Mouse (Mus musculus) lung, embryonic 15.5 days (tissue): ENCODE data around the gene Cdk5rap2. TPM values are rescaled to one million over a fixed set of nuclear protein-coding genes. Genes with fewer than 3 reads are reported as not detected.

Experiments used
- ATAC-seq: fragments of 200-750 bp; cut with Nextera tagmentation; 2 replicates; pipeline ENCODE4 v1.8.0; 2017; ENCODE audit warnings: moderate number of reproducible peaks, borderline replicate concordance; ENCODE audit not compliant: low FRiP score, low TSS enrichment; ENCODE audit errors: extremely low read depth
- H3K27ac ChIP-seq: fragments of 300-500 bp; sonication (generic); 2 replicates; pipeline ENCODE4 v1.5.1; 2015; ENCODE audit warnings: moderate library complexity, mild to moderate bottlenecking, inconsistent platforms
- H3K27me3 ChIP-seq: fragments of 300-500 bp; sonication (generic); 2 replicates; pipeline ENCODE4 v1.6.1; 2015; ENCODE audit warnings: inconsistent platforms
- H3K36me3 ChIP-seq: fragments of 300-500 bp; sonication (generic); 2 replicates; pipeline ENCODE4 v1.6.1; 2015; ENCODE audit warnings: inconsistent platforms
- H3K4me1 ChIP-seq: fragments of 300-500 bp; sonication (generic); 2 replicates; pipeline ENCODE4 v1.6.1; 2015; ENCODE audit warnings: inconsistent platforms
- H3K4me2 ChIP-seq: fragments of 300-500 bp; sonication (generic); 2 replicates; pipeline ENCODE4 v1.6.1; 2015; ENCODE audit warnings: inconsistent platforms, mild to moderate bottlenecking, moderate library complexity
- H3K4me3 ChIP-seq: fragments of 300-500 bp; sonication (generic); 2 replicates; pipeline ENCODE4 v1.5.1; 2015; ENCODE audit warnings: mild to moderate bottlenecking, inconsistent platforms
- H3K9ac ChIP-seq: fragments of 300-500 bp; sonication (generic); 2 replicates; pipeline ENCODE4 v1.6.1; 2015; ENCODE audit warnings: inconsistent platforms
- H3K9me3 ChIP-seq: fragments of 300-500 bp; sonication (generic); 2 replicates; pipeline ENCODE4 v1.6.1; 2016; ENCODE audit warnings: inconsistent platforms
- WGBS: fragments of 180-500 bp; shearing (Covaris S2); methylation state at CpG from one replicate; pipeline ENCODE4 v1.1.7; 2015; 5-methylcytosine and 5-hydroxymethylcytosine counted together
- polyA plus RNA-seq: library from polyadenylated mRNA; unstranded; fragments of >200 nt; fragmentation: Nextera tagmentation; extraction: Ambion mirVana; gene quantifications from 2 replicates; pipeline ENCODE4 v1.2.1, GENCODE M21; 2015

The Cdk5rap2 gene
- polyA plus RNA-seq, 1 experiment from 2014 or later = 18.8 TPM

GRCm38 (mm10) chr4:70301187-70301586 lies 109.1 kb downstream of the Cdk5rap2 start:
- no peak overlapping the region for H3K4me2 ChIP-seq
- H3K27ac ChIP-seq = no peak overlapping the region
- peaks cover 38% of the 10 kb centered on the region for H3K36me3 ChIP-seq
- no peaks in the 10 kb centered on the region for H3K27me3 ChIP-seq
- no peak for ATAC-seq
- H3K9me3 ChIP-seq = no peaks in the 10 kb centered on the region
- no peaks in the 10 kb centered on the region for H3K4me1 ChIP-seq
- WGBS = 89% methylated on average over 9 of the region's 9 CpGs
- H3K4me3 ChIP-seq = no peak overlapping the region
- H3K9ac ChIP-seq = no peak overlapping the region

- WGBS = 92% methylated on average over 6 of the region's 6 CpGs
These were observed 120.9 kb downstream of the Cdk5rap2 start for GRCm38 (mm10) chr4:70289361-70289760.

GRCm38 (mm10) chr4:70283163-70283562 lies 127.1 kb downstream of the Cdk5rap2 start:
- Histone ChIP-seq H3K36me3 (peaks cover 22% of the 10 kb centered on the region; the same call in 1 of the 2 replicates), H3K4me1 (no peaks in the 10 kb centered on the region), H3K9ac (no peak overlapping the region), H3K4me3 (no peak overlapping the region), H3K27ac (no peak overlapping the region), H3K27me3 (no peaks in the 10 kb centered on the region), H3K9me3 (no peaks in the 10 kb centered on the region), H3K4me2 (no peak overlapping the region)
- WGBS = 87% methylated on average over 9 of the region's 9 CpGs
- no peak for ATAC-seq

More at GRCm38 (mm10) chr4:70289361-70289760, 120.9 kb downstream of the Cdk5rap2 start:
- ATAC-seq = no peak
- H3K4me3 ChIP-seq = no peak overlapping the region
- peaks cover 21% of the 10 kb centered on the region for H3K36me3 ChIP-seq
- H3K4me2 ChIP-seq = no peak overlapping the region
- H3K27ac ChIP-seq = no peak overlapping the region
- H3K9ac ChIP-seq = no peak overlapping the region
- H3K27me3 ChIP-seq = no peaks in the 10 kb centered on the region
- no peaks in the 10 kb centered on the region for H3K4me1 ChIP-seq
- H3K9me3 ChIP-seq = no peaks in the 10 kb centered on the region

- Histone ChIP-seq H3K36me3 (peaks cover 22% of the 10 kb centered on the region; the same call in 1 of the 2 replicates), H3K4me1 (no peaks in the 10 kb centered on the region), H3K4me3 (no peak overlapping the region), H3K4me2 (no peak overlapping the region), H3K27me3 (no peaks in the 10 kb centered on the region), H3K27ac (no peak overlapping the region), H3K9ac (no peak overlapping the region), H3K9me3 (no peaks in the 10 kb centered on the region)
- WGBS = 98% methylated on average over 4 of the region's 4 CpGs
- no peak for ATAC-seq
These were observed 131.4 kb downstream of the Cdk5rap2 start for GRCm38 (mm10) chr4:70278882-70279281.

- Histone ChIP-seq H3K27me3 (no peaks in the 10 kb centered on the region), H3K4me1 (no peaks in the 10 kb centered on the region), H3K9ac (no peak overlapping the region), H3K36me3 (peaks cover 20% of the 10 kb centered on the region; the same call in 1 of the 2 replicates), H3K4me2 (no peak overlapping the region), H3K27ac (no peak overlapping the region), H3K9me3 (no peaks in the 10 kb centered on the region), H3K4me3 (no peak overlapping the region)
- WGBS = 94% methylated on average over 3 of the region's 3 CpGs
- ATAC-seq = no peak
These were observed 132.2 kb downstream of the Cdk5rap2 start for GRCm38 (mm10) chr4:70278057-70278456.

- H3K4me2 ChIP-seq = no peak overlapping the region
- H3K27me3 ChIP-seq = no peaks in the 10 kb centered on the region
- H3K27ac ChIP-seq = no peak overlapping the region
- H3K4me1 ChIP-seq = no peaks in the 10 kb centered on the region
- H3K9ac ChIP-seq = no peak overlapping the region
- ATAC-seq = no peak
- 87% methylated on average over 4 of the region's 4 CpGs for whole genome bisulfite sequencing
- H3K9me3 ChIP-seq = no peaks in the 10 kb centered on the region
- no peak overlapping the region for H3K4me3 ChIP-seq
- 0 out of 2 replicates have a peak, but pooled peaks cover 7% of the 10 kb centered on the region for H3K36me3 ChIP-seq
These were observed 137.3 kb downstream of the Cdk5rap2 start for GRCm38 (mm10) chr4:70272943-70273342.

- no peak for ATAC-seq
- Histone ChIP-seq H3K9ac (no peak overlapping the region), H3K36me3 (0 out of 2 replicates have a peak, but pooled peaks cover 7% of the 10 kb centered on the region), H3K27ac (no peak overlapping the region), H3K27me3 (no peaks in the 10 kb centered on the region), H3K4me2 (no peak overlapping the region), H3K4me1 (no peaks in the 10 kb centered on the region), H3K4me3 (no peak overlapping the region), H3K9me3 (no peaks in the 10 kb centered on the region)
- 76% methylated on average over 4 of the region's 4 CpGs for WGBS
These were observed 137.7 kb downstream of the Cdk5rap2 start for GRCm38 (mm10) chr4:70272527-70272926.

- H3K4me1 ChIP-seq = no peaks in the 10 kb centered on the region
- peaks cover 21% of the 10 kb centered on the region for H3K36me3 ChIP-seq
- no peak overlapping the region for H3K27ac ChIP-seq
- 83% methylated on average over 2 of the region's 2 CpGs for WGBS
- H3K9ac ChIP-seq = no peak overlapping the region
- no peak overlapping the region for H3K4me3 ChIP-seq
- H3K4me2 ChIP-seq = no peak overlapping the region
- H3K27me3 ChIP-seq = no peaks in the 10 kb centered on the region
- no peak for ATAC-seq
- no peaks in the 10 kb centered on the region for H3K9me3 ChIP-seq
These were observed 142.9 kb downstream of the Cdk5rap2 start for GRCm38 (mm10) chr4:70267213-70267906.

GRCm38 (mm10) chr4:70265248-70265647 lies 145.0 kb downstream of the Cdk5rap2 start:
- 61% methylated on average over 6 of the region's 6 CpGs for WGBS
- no peak overlapping the region for H3K4me3 ChIP-seq
- no peak overlapping the region for H3K9ac ChIP-seq
- H3K27ac ChIP-seq = no peak overlapping the region
- no peaks in the 10 kb centered on the region for H3K9me3 ChIP-seq
- ATAC-seq = no peak
- no peaks in the 10 kb centered on the region for H3K27me3 ChIP-seq
- H3K36me3 ChIP-seq = peaks cover 14% of the 10 kb centered on the region
- no peak overlapping the region for H3K4me2 ChIP-seq
- H3K4me1 ChIP-seq = no peaks in the 10 kb centered on the region

- Histone ChIP-seq H3K4me1 (no peaks in the 10 kb centered on the region), H3K27me3 (no peaks in the 10 kb centered on the region), H3K9me3 (no peaks in the 10 kb centered on the region), H3K9ac (no peak overlapping the region), H3K4me3 (no peak overlapping the region), H3K4me2 (no peak overlapping the region), H3K27ac (no peak overlapping the region), H3K36me3 (peaks cover 14% of the 10 kb centered on the region)
- 81% methylated on average over 5 of the region's 5 CpGs for WGBS
- no peak for ATAC-seq
These were observed 147.4 kb downstream of the Cdk5rap2 start for GRCm38 (mm10) chr4:70262850-70263249.

- Histone ChIP-seq H3K27ac (no peak overlapping the region), H3K4me2 (no peak overlapping the region), H3K27me3 (no peaks in the 10 kb centered on the region), H3K9ac (no peak overlapping the region), H3K4me3 (no peak overlapping the region), H3K36me3 (peaks cover 14% of the 10 kb centered on the region), H3K9me3 (no peaks in the 10 kb centered on the region), H3K4me1 (no peaks in the 10 kb centered on the region)
- no peak for ATAC-seq
- 81% methylated on average over 5 of the region's 5 CpGs for WGBS
These were observed 148.9 kb downstream of the Cdk5rap2 start for GRCm38 (mm10) chr4:70261315-70261714.

- H3K4me3 ChIP-seq = no peak overlapping the region
- peaks cover 21% of the 10 kb centered on the region for H3K36me3 ChIP-seq
These were observed 149.8 kb downstream of the Cdk5rap2 start for GRCm38 (mm10) chr4:70260419-70260807.

More at GRCm38 (mm10) chr4:70260419-70260807, 149.8 kb downstream of the Cdk5rap2 start:
- Histone ChIP-seq H3K27me3 (no peaks in the 10 kb centered on the region), H3K9me3 (no peaks in the 10 kb centered on the region), H3K9ac (no peak overlapping the region), H3K4me2 (no peak overlapping the region), H3K4me1 (no peaks in the 10 kb centered on the region), H3K27ac (no peak overlapping the region)
- no peak for ATAC-seq
- WGBS = 81% methylated on average over 11 of the region's 11 CpGs
